Mouse (Mus musculus): Measurements from ENCODE around the gene Cyb5r3. TPM values are rescaled to one million over a fixed set of nuclear protein-coding genes. Genes with fewer than 3 reads are reported as not detected.

The Cyb5r3 gene
- polyA plus RNA-seq, 1 experiment: 85.4 TPM

DNA sequence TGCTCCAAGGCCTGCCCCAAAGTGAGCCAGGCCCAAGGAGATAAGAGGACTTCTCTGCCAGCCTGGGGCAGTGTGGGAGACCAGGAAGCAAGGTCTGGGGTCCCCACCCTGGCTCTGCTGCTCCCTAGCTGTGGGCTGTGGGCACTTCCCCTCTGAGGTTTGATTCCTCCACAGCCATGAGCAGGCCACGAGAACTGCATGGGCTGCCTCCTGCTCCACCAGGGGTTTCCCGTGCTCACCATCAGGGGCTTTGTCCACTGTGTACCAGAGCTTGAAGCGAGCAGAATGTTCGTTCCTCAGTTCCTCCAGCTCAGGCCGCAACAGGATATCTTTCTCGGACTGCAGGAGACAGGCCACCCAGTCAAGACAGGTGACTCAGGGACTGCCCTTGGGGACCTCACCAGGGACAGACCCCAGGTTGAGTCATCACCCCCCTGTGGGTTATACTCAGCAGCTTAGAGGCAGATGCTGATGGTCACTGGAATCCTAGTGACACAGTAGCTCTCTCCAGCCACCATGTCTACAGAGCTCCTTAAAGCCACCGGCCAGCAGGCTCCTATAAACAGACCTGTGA, 13.7 kb downstream of the Cyb5r3 start:
- TF ChIP-seq POLR2A (IDR thresholded peaks at IDR 0.05; ENCODE audit: borderline replicate concordance, extremely low read depth, insufficient read depth, insufficient read length, poor library complexity, severe bottlenecking) (no peak), CTCF (IDR thresholded peaks at IDR 0.05; ENCODE audit: borderline replicate concordance, extremely low read depth, insufficient read depth, insufficient read length) (no peak)
- DNase-seq (ENCODE audit: low read depth): no peak

DNA sequence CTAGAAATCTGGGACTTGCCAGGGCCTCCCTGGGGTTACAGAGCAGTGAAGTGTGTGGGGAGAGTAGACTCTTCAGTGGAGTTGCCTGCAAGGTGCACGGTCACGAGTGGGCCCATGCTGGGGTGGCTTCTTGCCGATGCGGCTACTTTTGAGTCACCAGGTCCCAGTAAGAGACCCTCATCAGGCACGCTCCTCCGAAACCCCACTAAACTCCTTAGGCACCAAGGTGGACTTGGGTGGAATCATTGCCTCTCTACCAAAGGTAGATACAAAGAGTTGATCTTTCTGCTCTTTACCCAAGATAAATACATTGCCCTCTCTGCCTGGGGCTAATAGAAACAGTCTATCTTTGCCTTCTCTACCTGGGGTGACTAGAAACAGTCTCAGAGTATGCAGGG, 14.7 kb downstream of the Cyb5r3 start:
- TF ChIP-seq POLR2A (IDR thresholded peaks at IDR 0.05; ENCODE audit: borderline replicate concordance, extremely low read depth, insufficient read depth, insufficient read length, poor library complexity, severe bottlenecking): no peak
- no peak for TF ChIP-seq CTCF (IDR thresholded peaks at IDR 0.05; ENCODE audit: borderline replicate concordance, extremely low read depth, insufficient read depth, insufficient read length)
- DNase-seq (ENCODE audit: low read depth): no peak

DNA sequence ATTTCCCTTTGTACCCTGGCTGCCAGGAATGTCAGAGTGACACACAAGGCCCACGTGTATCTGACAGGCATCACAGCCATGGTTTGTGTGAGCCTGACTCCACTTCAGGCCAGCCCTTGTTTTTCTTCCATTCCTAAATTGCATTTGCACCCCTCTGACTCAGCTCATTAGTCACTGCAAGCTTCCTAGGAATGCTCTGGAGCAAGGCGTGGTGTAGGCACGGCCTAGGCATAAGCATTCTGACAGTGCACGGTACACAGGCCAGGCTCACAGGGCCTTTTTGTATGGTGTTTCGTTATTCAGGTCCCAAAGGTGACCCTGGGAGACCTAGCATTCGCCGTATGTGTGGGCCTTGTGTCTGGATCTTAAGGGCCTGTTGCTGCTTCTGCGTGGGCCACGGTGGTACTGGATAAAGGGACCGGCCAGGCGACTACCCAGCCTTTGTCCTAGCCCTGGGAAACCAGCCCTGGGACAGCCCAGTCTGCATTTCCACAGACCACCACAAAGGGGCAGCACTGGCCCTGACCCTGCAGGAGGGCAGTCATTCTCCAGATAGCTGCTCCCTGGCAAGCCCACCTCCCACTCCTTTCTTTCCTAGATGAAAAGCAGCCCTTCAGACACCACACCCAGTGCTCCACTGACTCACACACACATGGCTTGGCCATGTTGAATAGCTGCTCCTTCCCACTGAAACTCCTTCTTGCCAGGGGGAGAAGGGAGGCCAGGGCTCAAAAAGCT, 15.3 kb downstream of the Cyb5r3 start:
- peak; percentile 38 for DNase-seq (ENCODE audit: low read depth)
- TF ChIP-seq CTCF (IDR thresholded peaks at IDR 0.05; ENCODE audit: borderline replicate concordance, extremely low read depth, insufficient read depth, insufficient read length): peak; percentile 69
- no peak for TF ChIP-seq POLR2A (IDR thresholded peaks at IDR 0.05; ENCODE audit: borderline replicate concordance, extremely low read depth, insufficient read depth, insufficient read length, poor library complexity, severe bottlenecking)

GRCm38 (mm10) chr15:83155672-83156419, 16.5 kb downstream of the Cyb5r3 start:
- no peak for DNase-seq (ENCODE audit: low read depth)
- TF ChIP-seq POLR2A (IDR thresholded peaks at IDR 0.05; ENCODE audit: borderline replicate concordance, extremely low read depth, insufficient read depth, insufficient read length, poor library complexity, severe bottlenecking): no peak
- no peak for TF ChIP-seq CTCF (IDR thresholded peaks at IDR 0.05; ENCODE audit: borderline replicate concordance, extremely low read depth, insufficient read depth, insufficient read length)

DNA sequence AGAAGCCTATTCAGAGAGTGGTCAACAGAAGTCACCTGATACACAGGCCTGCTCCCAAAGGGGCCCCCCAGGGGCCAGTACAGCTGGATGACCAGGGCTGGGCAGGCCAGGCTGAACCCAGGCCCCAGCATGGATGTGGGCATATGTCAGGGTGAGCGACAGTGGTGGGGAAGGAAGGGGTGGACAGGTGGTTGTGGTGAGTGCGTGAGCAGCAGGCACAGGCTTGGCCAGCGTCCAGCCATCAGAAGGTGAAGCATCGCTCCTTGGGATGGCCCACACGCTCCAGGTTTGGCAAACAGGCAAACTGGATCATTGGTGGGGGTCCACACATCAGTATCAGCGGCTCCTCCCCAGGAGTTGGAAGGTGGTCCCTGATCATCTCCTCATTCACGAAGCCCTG, 18.1 kb downstream of the Cyb5r3 start:
- DNase-seq (ENCODE audit: low read depth): no peak
- TF ChIP-seq CTCF (IDR thresholded peaks at IDR 0.05; ENCODE audit: borderline replicate concordance, extremely low read depth, insufficient read depth, insufficient read length) (no peak), POLR2A (IDR thresholded peaks at IDR 0.05; ENCODE audit: borderline replicate concordance, extremely low read depth, insufficient read depth, insufficient read length, poor library complexity, severe bottlenecking) (no peak)

GRCm38 (mm10) chr15:83150694-83151093, 21.7 kb downstream of the Cyb5r3 start:
- no peak for TF ChIP-seq POLR2A (IDR thresholded peaks at IDR 0.05; ENCODE audit: borderline replicate concordance, extremely low read depth, insufficient read depth, insufficient read length, poor library complexity, severe bottlenecking)
- TF ChIP-seq CTCF (IDR thresholded peaks at IDR 0.05; ENCODE audit: borderline replicate concordance, extremely low read depth, insufficient read depth, insufficient read length): no peak
- no peak for DNase-seq (ENCODE audit: low read depth)

- TF ChIP-seq POLR2A (IDR thresholded peaks at IDR 0.05; ENCODE audit: borderline replicate concordance, extremely low read depth, insufficient read depth, insufficient read length, poor library complexity, severe bottlenecking) (no peak), CTCF (IDR thresholded peaks at IDR 0.05; ENCODE audit: borderline replicate concordance, extremely low read depth, insufficient read depth, insufficient read length) (no peak)
- no peak for DNase-seq (ENCODE audit: low read depth)
These were observed 22.3 kb downstream of the Cyb5r3 start for GRCm38 (mm10) chr15:83150073-83150442.

DNA sequence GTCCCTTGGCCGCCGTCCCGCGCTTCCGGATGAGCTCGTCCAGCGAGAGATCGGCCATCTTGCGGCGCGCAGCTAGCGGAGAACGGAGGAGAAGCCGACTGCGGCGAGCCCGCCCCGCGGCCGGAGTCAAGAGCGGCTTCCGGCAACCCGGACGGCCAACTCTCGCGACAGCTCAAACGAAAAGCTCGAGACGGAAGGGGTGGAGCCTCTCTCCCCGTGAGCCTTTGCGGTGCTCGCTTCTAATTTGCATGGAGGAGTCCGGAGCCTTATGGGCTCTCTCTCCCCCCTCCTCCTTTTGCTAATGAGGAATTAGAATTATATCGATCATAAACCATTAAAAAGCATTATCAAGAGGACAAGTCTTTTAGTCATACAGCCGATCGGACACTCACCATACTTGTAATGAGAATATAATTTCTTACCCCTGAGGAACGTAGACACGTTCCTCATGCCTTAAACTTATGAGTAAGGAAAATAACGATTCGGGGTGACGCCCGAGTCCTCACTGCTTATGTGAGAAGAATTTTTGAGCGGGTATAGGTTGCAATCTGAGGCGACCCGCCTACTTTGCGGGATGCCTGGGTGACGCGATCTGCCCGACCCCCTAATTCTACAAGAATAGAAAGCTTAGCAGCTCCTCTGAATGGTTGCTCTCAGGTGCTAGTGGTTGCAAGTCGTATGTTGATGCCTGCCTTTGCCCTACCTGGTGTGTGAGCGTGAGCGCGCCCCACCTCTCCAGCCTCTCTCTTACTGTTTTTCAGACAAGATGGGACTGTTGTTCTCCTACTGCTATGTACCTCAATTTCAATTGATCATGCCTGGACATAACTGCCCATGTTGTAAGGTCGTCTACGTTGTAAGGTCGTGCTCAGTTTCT, 23.0 kb downstream of the Cyb5r3 start, which contains the start of gene Poldip3:
Gene Poldip3, minus strand, starts transcription at position 189 of the 877 bp plus-strand sequence.
- TF ChIP-seq CTCF (IDR thresholded peaks at IDR 0.05; ENCODE audit: borderline replicate concordance, extremely low read depth, insufficient read depth, insufficient read length) (no peak), POLR2A (IDR thresholded peaks at IDR 0.05; ENCODE audit: borderline replicate concordance, extremely low read depth, insufficient read depth, insufficient read length, poor library complexity, severe bottlenecking) (peak; percentile 85)
- DNase-seq (ENCODE audit: low read depth): peak; percentile 99

GRCm38 (mm10) chr15:83148801-83149195, 23.6 kb downstream of the Cyb5r3 start:
- no peak for DNase-seq (ENCODE audit: low read depth)

GRCm38 (mm10) chr15:83148395-83148794, 24.0 kb downstream of the Cyb5r3 start:
- no peak for TF ChIP-seq CTCF (IDR thresholded peaks at IDR 0.05; ENCODE audit: borderline replicate concordance, extremely low read depth, insufficient read depth, insufficient read length)
- no peak for TF ChIP-seq POLR2A (IDR thresholded peaks at IDR 0.05; ENCODE audit: borderline replicate concordance, extremely low read depth, insufficient read depth, insufficient read length, poor library complexity, severe bottlenecking)
- no peak for DNase-seq (ENCODE audit: low read depth)

More at GRCm38 (mm10) chr15:83148801-83149195, 23.6 kb downstream of the Cyb5r3 start:
- TF ChIP-seq CTCF (IDR thresholded peaks at IDR 0.05; ENCODE audit: borderline replicate concordance, extremely low read depth, insufficient read depth, insufficient read length): no peak
- no peak for TF ChIP-seq POLR2A (IDR thresholded peaks at IDR 0.05; ENCODE audit: borderline replicate concordance, extremely low read depth, insufficient read depth, insufficient read length, poor library complexity, severe bottlenecking)

Measured in brain, embryonic 14.5 days (tissue).